Mouse (Mus musculus): ENCODE measurements around the gene Ppfia4.

DNA sequence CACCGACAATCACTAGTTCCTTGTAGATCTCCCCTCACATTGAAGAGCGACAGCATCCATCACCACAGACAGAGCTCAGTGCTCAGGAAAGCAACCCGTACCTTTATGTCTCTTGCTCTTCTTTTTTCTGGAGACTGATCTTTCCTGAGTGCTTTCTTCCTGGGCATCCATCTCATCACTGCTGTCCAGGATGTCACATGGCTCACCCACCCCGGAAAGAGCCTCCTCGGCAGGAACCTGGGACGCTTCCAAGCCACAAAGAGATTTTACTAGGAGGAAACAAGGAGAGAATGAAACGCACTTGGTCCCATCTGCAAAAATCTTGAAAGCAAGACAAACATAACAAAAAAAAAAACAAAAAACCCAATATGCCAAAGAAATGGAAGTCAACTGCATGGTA lies 27.9 kb upstream of the Ppfia4 start:
- TF ChIP-seq CTCF (IDR thresholded peaks at IDR 0.05; ENCODE audit: low read depth) (no peak), EP300 (optimal IDR thresholded peaks at IDR 0.05) (no peak)
